Mouse (Mus musculus) olfactory bulb, adult 2 months (tissue): ENCODE results near the gene Amph. TPM values are rescaled to one million over a fixed set of nuclear protein-coding genes. Genes with fewer than 3 reads are reported as not detected.

Source experiments
- H3K27ac ChIP-seq: fragments of 200-500 bp; 2 replicates; pipeline ENCODE4 v1.5.1; 2012; ENCODE audit warnings: low read depth, low read length; ENCODE audit not compliant: insufficient read depth
- H3K4me1 ChIP-seq: fragments of 200-500 bp; 2 replicates; pipeline ENCODE4 v1.6.1; 2012; ENCODE audit warnings: low read length; ENCODE audit not compliant: control insufficient read depth, insufficient read depth
- H3K4me3 ChIP-seq: fragments of 200-500 bp; 2 replicates; pipeline ENCODE4 v1.5.1; 2012; ENCODE audit warnings: mild to moderate bottlenecking, low read depth, low read length, moderate library complexity; ENCODE audit not compliant: insufficient read depth
- CTCF ChIP-seq: fragments of 200-500 bp; IDR thresholded peaks from 2 replicates; pipeline ENCODE4 v1.5.1; 2012; ENCODE audit warnings: low read depth, mild to moderate bottlenecking, low read length, moderate library complexity; ENCODE audit not compliant: insufficient read depth
- POLR2A ChIP-seq: fragments of 200-500 bp; IDR thresholded peaks from 2 replicates; pipeline ENCODE4 v1.6.1; 2012; ENCODE audit warnings: mild to moderate bottlenecking, low read depth, low read length, moderate library complexity; ENCODE audit not compliant: insufficient read depth
- WGBS: fragments of 180-500 bp; shearing (Covaris S2); methylation state at CpG from one replicate; pipeline ENCODE4 v1.1.7; 2018; 5-methylcytosine and 5-hydroxymethylcytosine counted together
- polyA plus RNA-seq: library from polyadenylated mRNA; stranded (reverse); fragments of >200 nt; gene quantifications from 2 replicates; pipeline ENCODE4 v1.2.4, GENCODE M21; 2012; ENCODE audit warnings: low replicate concordance; ENCODE audit not compliant: missing spikeins, insufficient read depth, insufficient read length

Gene Amph
- polyA plus RNA-seq, 1 experiment: not detected

GRCm38 (mm10) chr13:18956065-18956913 is 8.3 kb downstream of the Amph start:
- H3K4me3 ChIP-seq: no peak overlapping the region
- no peak overlapping the region for H3K27ac ChIP-seq
- no peak for TF ChIP-seq CTCF
- TF ChIP-seq POLR2A: no peak
- no peaks in the 10 kb centered on the region for H3K4me1 ChIP-seq
- 42% methylated on average over 11 of the region's 11 CpGs for WGBS

- WGBS: 77% methylated on average over 3 of the region's 3 CpGs
- H3K27ac ChIP-seq: no peak overlapping the region
- TF ChIP-seq POLR2A: no peak
- no peak for TF ChIP-seq CTCF
Measured at GRCm38 (mm10) chr13:18957028-18957427, 9.0 kb downstream of the Amph start.

DNA sequence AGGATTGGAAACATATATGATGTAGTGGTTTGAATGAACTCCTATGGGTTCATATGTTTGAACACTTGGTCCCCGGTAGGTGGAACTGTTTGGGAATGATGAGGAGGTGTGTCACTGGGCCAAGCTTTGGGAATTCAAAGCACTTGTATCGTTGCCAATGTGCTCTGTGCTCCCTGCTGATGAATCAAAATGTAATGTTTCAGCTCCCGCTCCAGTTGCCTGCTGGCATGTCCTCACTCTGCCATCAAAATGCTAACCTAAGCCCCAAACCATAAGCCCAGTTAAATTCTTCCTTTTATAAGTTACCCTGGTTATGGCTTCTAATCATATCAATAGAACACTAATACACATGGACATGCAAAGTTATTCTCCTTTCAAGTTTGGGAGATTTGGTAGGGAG is 24.6 kb downstream of the Amph start:
- no peaks in the 10 kb centered on the region for H3K4me1 ChIP-seq
- no peak overlapping the region for H3K4me3 ChIP-seq
- no peak overlapping the region for H3K27ac ChIP-seq
- TF ChIP-seq POLR2A: no peak
- no peak for TF ChIP-seq CTCF
- 56% methylated on average over 3 of the region's 3 CpGs for WGBS

More at GRCm38 (mm10) chr13:18957028-18957427, 9.0 kb downstream of the Amph start:
- Histone ChIP-seq H3K4me3 (no peak overlapping the region), H3K4me1 (no peaks in the 10 kb centered on the region)

GRCm38 (mm10) chr13:18974351-18974750 is 26.3 kb downstream of the Amph start:
- Histone ChIP-seq H3K4me1 (no peaks in the 10 kb centered on the region), H3K27ac (no peak overlapping the region), H3K4me3 (no peak overlapping the region)
- WGBS: 89% methylated on average over 5 of the region's 5 CpGs
- TF ChIP-seq CTCF (no peak), POLR2A (no peak)

GRCm38 (mm10) chr13:18987266-18987665 is 39.3 kb downstream of the Amph start:
- WGBS: 75% methylated on average over 4 of the region's 4 CpGs
- no peak overlapping the region for H3K4me3 ChIP-seq
- H3K27ac ChIP-seq: no peak overlapping the region

DNA sequence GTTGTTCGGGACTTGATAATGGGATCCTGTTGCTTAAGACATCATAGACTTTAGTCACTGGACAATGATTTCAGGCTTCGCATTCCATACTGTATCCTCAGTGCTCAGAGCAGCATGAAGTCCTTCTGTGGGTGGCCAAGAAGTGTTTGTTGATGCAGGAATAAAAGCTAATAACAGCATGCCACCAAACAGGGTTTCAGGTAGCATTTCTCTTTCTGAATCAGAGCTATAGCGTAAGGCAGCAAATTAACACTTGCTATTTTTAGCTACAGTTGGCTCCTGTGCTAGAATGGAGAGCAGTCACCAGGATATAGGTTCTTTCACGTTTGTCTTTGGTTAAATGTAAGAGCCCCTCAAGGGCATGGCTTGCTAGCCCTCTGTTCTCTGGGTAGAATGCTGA is 40.3 kb downstream of the Amph start:
- 33% methylated on average over 4 of the region's 4 CpGs for WGBS
- H3K4me1 ChIP-seq: peaks cover 6% of the 10 kb centered on the region; the same call in 1 of the 2 replicates
- TF ChIP-seq POLR2A (no peak), CTCF (no peak)
- H3K4me3 ChIP-seq: no peak overlapping the region
- no peak overlapping the region for H3K27ac ChIP-seq

More at GRCm38 (mm10) chr13:18987266-18987665, 39.3 kb downstream of the Amph start:
- peaks cover 6% of the 10 kb centered on the region; the same call in 1 of the 2 replicates for H3K4me1 ChIP-seq
- TF ChIP-seq POLR2A: no peak
- no peak for TF ChIP-seq CTCF

GRCm38 (mm10) chr13:18989185-18989714 is 41.2 kb downstream of the Amph start:
- 54% methylated on average over 8 of the region's 8 CpGs for WGBS
- Histone ChIP-seq H3K4me3 (no peak overlapping the region), H3K4me1 (peaks cover 6% of the 10 kb centered on the region; the same call in 1 of the 2 replicates), H3K27ac (no peak overlapping the region)
- TF ChIP-seq CTCF: no peak
- no peak for TF ChIP-seq POLR2A

DNA sequence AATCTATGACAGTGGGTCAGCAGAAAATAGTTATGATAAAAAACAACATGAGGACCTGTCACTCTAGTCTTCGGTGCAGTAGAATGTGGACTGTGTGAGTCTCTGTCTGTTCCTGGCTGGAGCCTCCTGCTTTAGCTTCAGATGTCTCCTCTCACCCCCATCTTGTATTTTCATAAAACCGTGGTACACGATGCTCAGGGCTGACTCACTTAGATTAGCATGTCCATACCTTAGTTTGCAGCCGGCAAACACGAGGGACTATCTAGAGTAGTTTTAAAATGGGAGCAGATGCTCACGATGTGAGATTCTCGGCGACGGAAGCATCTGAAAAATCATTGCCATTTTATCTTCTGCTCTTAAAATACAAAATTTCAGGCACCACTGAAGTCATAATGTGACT is 54.5 kb downstream of the Amph start:
- 61% methylated on average over 9 of the region's 9 CpGs for WGBS
- H3K4me3 ChIP-seq: no peak overlapping the region
- H3K27ac ChIP-seq: no peak overlapping the region
- H3K4me1 ChIP-seq: no peaks in the 10 kb centered on the region
- TF ChIP-seq POLR2A (no peak), CTCF (no peak)

- no peaks in the 10 kb centered on the region for H3K4me1 ChIP-seq
- H3K4me3 ChIP-seq: no peak overlapping the region
- H3K27ac ChIP-seq: no peak overlapping the region
- no peak for TF ChIP-seq CTCF
- TF ChIP-seq POLR2A: no peak
- 67% methylated on average over 5 of the region's 5 CpGs for WGBS
Measured at GRCm38 (mm10) chr13:19004406-19004805, 56.4 kb downstream of the Amph start.
